Mouse (Mus musculus) stomach, embryonic 14.5 days (tissue): ENCODE measurements around the gene Rpia. TPM values are rescaled to one million over a fixed set of nuclear protein-coding genes. Genes with fewer than 3 reads are reported as not detected.
A peak's percentile ranks its signal among the peaks of the same experiment; 100 is the strongest.

Source experiments
- ATAC-seq: fragments of 200-750 bp; cut with Nextera tagmentation; 2 replicates; pipeline ENCODE4 v1.8.0; 2017; ENCODE audit warnings: low read depth, moderate TSS enrichment; ENCODE audit not compliant: insufficient number of reproducible peaks, insufficient read depth, low FRiP score
- H3K27ac ChIP-seq: fragments of 300-500 bp; sonication (generic); 2 replicates; pipeline ENCODE4 v1.5.1; 2014; ENCODE audit warnings: mild to moderate bottlenecking, low read length, moderate library complexity, mixed read lengths
- H3K27me3 ChIP-seq: fragments of 300-500 bp; sonication (generic); 2 replicates; pipeline ENCODE4 v1.6.1; 2014; ENCODE audit warnings: low read length, control low read depth, mixed read lengths; ENCODE audit not compliant: control insufficient read depth, insufficient read depth
- H3K36me3 ChIP-seq: fragments of 300-500 bp; sonication (generic); 2 replicates; pipeline ENCODE4 v1.6.1; 2014; ENCODE audit warnings: mild to moderate bottlenecking, control low read depth, low read length, moderate library complexity, mixed read lengths; ENCODE audit not compliant: control insufficient read depth, insufficient read depth
- H3K4me1 ChIP-seq: fragments of 300-500 bp; sonication (generic); 2 replicates; pipeline ENCODE4 v1.6.1; 2014; ENCODE audit warnings: low read length, control low read depth, mixed read lengths; ENCODE audit not compliant: control insufficient read depth, insufficient read depth
- H3K4me2 ChIP-seq: fragments of 300-500 bp; sonication (generic); replicated peaks from 2 replicates; pipeline ENCODE4 v1.6.1; 2014; ENCODE audit warnings: low read depth, low read length, control low read depth
- H3K4me3 ChIP-seq: fragments of 300-500 bp; sonication (generic); 2 replicates; pipeline ENCODE4 v1.5.1; 2014; ENCODE audit warnings: low read depth, low read length, control low read depth
- H3K9ac ChIP-seq: fragments of 300-500 bp; sonication (generic); replicated peaks from 2 replicates; pipeline ENCODE4 v1.6.1; 2014; ENCODE audit warnings: low read depth, mild to moderate bottlenecking, control low read depth, low read length, moderate library complexity, mixed read lengths
- H3K9me3 ChIP-seq: fragments of 300-500 bp; sonication (generic); 2 replicates; pipeline ENCODE4 v1.6.1; 2016; ENCODE audit warnings: low read depth, low read length, control low read depth; ENCODE audit not compliant: control insufficient read depth
- WGBS: fragments of 180-500 bp; shearing (Covaris S2); extraction: QIAGEN DNeasy Blood & Tissue Kit; methylation state at CpG from one replicate; pipeline ENCODE4 v1.1.7; 2014; 5-methylcytosine and 5-hydroxymethylcytosine counted together
- polyA plus RNA-seq: library from polyadenylated mRNA; unstranded; fragments of >200 nt; fragmentation: Nextera tagmentation; extraction: Ambion mirVana; gene quantifications from 2 replicates; pipeline ENCODE4 v1.2.1, GENCODE M21; 2014

Rpia gene
- polyA plus RNA-seq: 4.5 and 4.8 TPM in 2 replicates

GRCm38 (mm10) chr6:70791824-70792535, at the start of gene Rpia:
Rpia (minus strand) TSS chr6:70792232.
- H3K4me2 ChIP-seq: peak within 1 kb of the TSS; percentile 60
- peak within 1 kb of the TSS; percentile 71; the same call in 1 of the 2 replicates for H3K27ac ChIP-seq
- under 1% methylated on average over 61 of the region's 62 CpGs for WGBS
- ATAC-seq: peak; percentile 98
- H3K9me3 ChIP-seq: no peaks in the 10 kb centered on the region
- H3K4me1 ChIP-seq: peaks cover 15% of the 10 kb centered on the region; the same call in 1 of the 2 replicates
- no peaks in the 10 kb centered on the region for H3K36me3 ChIP-seq
- H3K4me3 ChIP-seq: peak within 1 kb of the TSS; percentile 54
- H3K9ac ChIP-seq: peak within 1 kb of the TSS; percentile 28
- H3K27me3 ChIP-seq: no peaks in the 10 kb centered on the region

- WGBS: 56% methylated on average over 5 of the region's 5 CpGs
These were observed 48.2 kb upstream of the Rpia start for GRCm38 (mm10) chr6:70840281-70840680.

GRCm38 (mm10) chr6:70838532-70838931, 46.5 kb upstream of the Rpia start:
- H3K4me1 ChIP-seq: peaks cover 5% of the 10 kb centered on the region; the same call in 1 of the 2 replicates
- ATAC-seq: 0 out of 2 replicates have a peak, but pooled peaks have one; percentile 42
- H3K4me2 ChIP-seq: no peak overlapping the region
- no peak overlapping the region for H3K4me3 ChIP-seq
- WGBS: 44% methylated on average over 3 of the region's 3 CpGs
- H3K9ac ChIP-seq: no peak overlapping the region
- no peaks in the 10 kb centered on the region for H3K27me3 ChIP-seq
- no peaks in the 10 kb centered on the region for H3K9me3 ChIP-seq
- H3K36me3 ChIP-seq: no peaks in the 10 kb centered on the region
- H3K27ac ChIP-seq: no peak overlapping the region

More at GRCm38 (mm10) chr6:70840281-70840680, 48.2 kb upstream of the Rpia start:
- Histone ChIP-seq H3K4me1 (peaks cover 5% of the 10 kb centered on the region; the same call in 1 of the 2 replicates), H3K9ac (no peak overlapping the region), H3K9me3 (no peaks in the 10 kb centered on the region), H3K4me2 (no peak overlapping the region), H3K27me3 (no peaks in the 10 kb centered on the region), H3K27ac (no peak overlapping the region), H3K4me3 (no peak overlapping the region), H3K36me3 (no peaks in the 10 kb centered on the region)
- ATAC-seq: no peak

GRCm38 (mm10) chr6:70837297-70837696, 45.3 kb upstream of the Rpia start:
- WGBS: 87% methylated on average over 2 of the region's 2 CpGs
- Histone ChIP-seq H3K4me1 (no peaks in the 10 kb centered on the region), H3K27me3 (no peaks in the 10 kb centered on the region), H3K9me3 (no peaks in the 10 kb centered on the region), H3K4me3 (no peak overlapping the region), H3K27ac (no peak overlapping the region), H3K9ac (no peak overlapping the region), H3K36me3 (no peaks in the 10 kb centered on the region), H3K4me2 (no peak overlapping the region)
- ATAC-seq: no peak

GRCm38 (mm10) chr6:70831179-70831839, 39.3 kb upstream of the Rpia start:
- no peaks in the 10 kb centered on the region for H3K9me3 ChIP-seq
- no peak overlapping the region for H3K4me2 ChIP-seq
- H3K36me3 ChIP-seq: no peaks in the 10 kb centered on the region
- no peaks in the 10 kb centered on the region for H3K4me1 ChIP-seq
- H3K27ac ChIP-seq: no peak overlapping the region
- no peak overlapping the region for H3K9ac ChIP-seq
- H3K4me3 ChIP-seq: no peak overlapping the region
- 64% methylated on average over 10 of the region's 10 CpGs for WGBS
- no peaks in the 10 kb centered on the region for H3K27me3 ChIP-seq
- no peak for ATAC-seq

GRCm38 (mm10) chr6:70830552-70830951, 38.5 kb upstream of the Rpia start:
- H3K36me3 ChIP-seq: no peaks in the 10 kb centered on the region
- ATAC-seq: no peak
- no peaks in the 10 kb centered on the region for H3K4me1 ChIP-seq
- H3K4me2 ChIP-seq: no peak overlapping the region
- H3K27me3 ChIP-seq: no peaks in the 10 kb centered on the region
- no peak overlapping the region for H3K27ac ChIP-seq
- 85% methylated on average over 3 of the region's 3 CpGs for WGBS
- H3K4me3 ChIP-seq: no peak overlapping the region
- H3K9me3 ChIP-seq: no peaks in the 10 kb centered on the region
- H3K9ac ChIP-seq: no peak overlapping the region

GRCm38 (mm10) chr6:70829451-70829850, 37.4 kb upstream of the Rpia start:
- ATAC-seq: no peak

GRCm38 (mm10) chr6:70824987-70825337, 32.9 kb upstream of the Rpia start:
- Histone ChIP-seq H3K27me3 (no peaks in the 10 kb centered on the region), H3K4me3 (no peak overlapping the region; the same call in 1 of the 2 replicates), H3K27ac (no peak overlapping the region), H3K9ac (no peak overlapping the region), H3K4me1 (no peaks in the 10 kb centered on the region), H3K9me3 (no peaks in the 10 kb centered on the region), H3K36me3 (no peaks in the 10 kb centered on the region), H3K4me2 (peak overlapping the region; percentile 50; the same call in 1 of the 2 replicates)
- whole genome bisulfite sequencing: 40% methylated on average over 4 of the region's 4 CpGs
- ATAC-seq: no peak

More at GRCm38 (mm10) chr6:70829451-70829850, 37.4 kb upstream of the Rpia start:
- H3K36me3 ChIP-seq: no peaks in the 10 kb centered on the region
- H3K9me3 ChIP-seq: no peaks in the 10 kb centered on the region
- no peak overlapping the region for H3K4me2 ChIP-seq
- H3K27me3 ChIP-seq: no peaks in the 10 kb centered on the region
- 57% methylated on average over 2 of the region's 2 CpGs for WGBS
- H3K27ac ChIP-seq: no peak overlapping the region
- no peaks in the 10 kb centered on the region for H3K4me1 ChIP-seq
- no peak overlapping the region for H3K4me3 ChIP-seq
- H3K9ac ChIP-seq: no peak overlapping the region
